Mouse (Mus musculus) midbrain, embryonic 12.5 days (tissue): ENCODE measurements at regions not wholly inside any gene's neighbourhood (a gene's known extent, or its start where the extent isn't known, plus 50 kb on each side); places are given as distances from the start of the nearest gene placed in this dataset.

Experiments
- ATAC-seq: fragments of 200-750 bp; cut with Nextera tagmentation; 2 replicates; pipeline ENCODE4 v1.8.0; 2017; ENCODE audit warnings: low read depth, moderate TSS enrichment, moderate library complexity; ENCODE audit not compliant: low FRiP score
- H3K27ac ChIP-seq: fragments of 300-500 bp; sonication (generic); replicated peaks from 2 replicates; pipeline ENCODE4 v1.5.1; 2016; ENCODE audit warnings: mild to moderate bottlenecking
- H3K27me3 ChIP-seq: fragments of 300-500 bp; sonication (generic); 2 replicates; pipeline ENCODE4 v1.6.1; 2016; ENCODE audit warnings: mild to moderate bottlenecking
- H3K36me3 ChIP-seq: fragments of 300-500 bp; sonication (generic); 2 replicates; pipeline ENCODE4 v1.6.1; 2016
- H3K4me1 ChIP-seq: fragments of 300-500 bp; sonication (generic); 2 replicates; pipeline ENCODE4 v1.6.1; 2016
- H3K4me2 ChIP-seq: fragments of 300-500 bp; sonication (generic); replicated peaks from 2 replicates; pipeline ENCODE4 v1.6.1; 2016; ENCODE audit warnings: mild to moderate bottlenecking, moderate library complexity
- H3K4me3 ChIP-seq: fragments of 300-500 bp; sonication (generic); 2 replicates; pipeline ENCODE4 v1.5.1; 2016; ENCODE audit warnings: mild to moderate bottlenecking
- H3K9ac ChIP-seq: fragments of 300-500 bp; sonication (generic); replicated peaks from 2 replicates; pipeline ENCODE4 v1.6.1; 2016; ENCODE audit warnings: mild to moderate bottlenecking, moderate library complexity
- H3K9me3 ChIP-seq: fragments of 300-500 bp; sonication (generic); 2 replicates; pipeline ENCODE4 v1.6.1; 2016; ENCODE audit warnings: mild to moderate bottlenecking
- WGBS: fragments of 180-500 bp; shearing (Covaris S2); methylation state at CpG from one replicate; pipeline ENCODE4 v1.1.7; 2016; 5-methylcytosine and 5-hydroxymethylcytosine counted together

GRCm38 (mm10) chr15:16315085-16315484, 413.5 kb upstream of the Cdh9 start:
- no peak overlapping the region for H3K4me2 ChIP-seq
- H3K27me3 ChIP-seq = no peaks in the 10 kb centered on the region
- H3K4me3 ChIP-seq = no peak overlapping the region
- no peak overlapping the region for H3K27ac ChIP-seq
- H3K36me3 ChIP-seq = no peaks in the 10 kb centered on the region
- 84% methylated on average over 1 of the region's 1 CpGs for WGBS
- no peaks in the 10 kb centered on the region for H3K9me3 ChIP-seq
- H3K4me1 ChIP-seq = no peaks in the 10 kb centered on the region
- H3K9ac ChIP-seq = no peak overlapping the region
- ATAC-seq = no peak

GRCm38 (mm10) chr15:16326327-16326726, 402.2 kb upstream of the Cdh9 start:
- Histone ChIP-seq H3K4me1 (no peaks in the 10 kb centered on the region), H3K9me3 (no peaks in the 10 kb centered on the region), H3K27me3 (no peaks in the 10 kb centered on the region), H3K27ac (no peak overlapping the region), H3K4me2 (no peak overlapping the region), H3K9ac (no peak overlapping the region), H3K4me3 (no peak overlapping the region), H3K36me3 (no peaks in the 10 kb centered on the region)
- 83% methylated on average over 2 of the region's 2 CpGs for WGBS
- no peak for ATAC-seq
